Mouse (Mus musculus) lung, postnatal 0 days (tissue): ENCODE measurements around the gene Smg6.

Experiments
- CTCF ChIP-seq: IDR thresholded peaks from 2 replicates; pipeline ENCODE4 v1.5.1; 2016; ENCODE audit warnings: antibody characterized with exemption, mild to moderate bottlenecking
- EP300 ChIP-seq: IDR thresholded peaks from 2 replicates; pipeline ENCODE4 v1.6.1; 2016; ENCODE audit warnings: antibody characterized with exemption, mild to moderate bottlenecking, control low read depth

- no peak for TF ChIP-seq CTCF
- no peak for TF ChIP-seq EP300
These were observed 147.5 kb downstream of the Smg6 start for GRCm38 (mm10) chr11:75072932-75073625.
